Mouse (Mus musculus): ENCODE measurements around the gene Cxcl15.

GRCm38 (mm10) chr5:90834436-90834835 is 40.1 kb downstream of the Cxcl15 start:
- TF ChIP-seq CTCF (IDR thresholded peaks at IDR 0.05; ENCODE audit: control insufficient read depth, insufficient read depth, insufficient read length), result no peak
- TF ChIP-seq MAX (IDR thresholded peaks at IDR 0.05), result no peak
- no peak for TF ChIP-seq MYOG (IDR thresholded peaks at IDR 0.05; ENCODE audit: control insufficient read depth, extremely low read depth, insufficient read length)
- TF ChIP-seq MYOD1 (IDR thresholded peaks at IDR 0.05; ENCODE audit: control insufficient read depth, insufficient read length, low read depth), result no peak
- no peak for TF ChIP-seq FOSL1 (IDR thresholded peaks at IDR 0.05; ENCODE audit: insufficient read depth, low read length, poor library complexity, severe bottlenecking)
- no peak for TF ChIP-seq USF1 (IDR thresholded peaks at IDR 0.05; ENCODE audit: low read depth)

All from C2C12 (cell line).